11 mouse cellular contexts compared by ENCODE assay signal in the genomic region with DNA sequence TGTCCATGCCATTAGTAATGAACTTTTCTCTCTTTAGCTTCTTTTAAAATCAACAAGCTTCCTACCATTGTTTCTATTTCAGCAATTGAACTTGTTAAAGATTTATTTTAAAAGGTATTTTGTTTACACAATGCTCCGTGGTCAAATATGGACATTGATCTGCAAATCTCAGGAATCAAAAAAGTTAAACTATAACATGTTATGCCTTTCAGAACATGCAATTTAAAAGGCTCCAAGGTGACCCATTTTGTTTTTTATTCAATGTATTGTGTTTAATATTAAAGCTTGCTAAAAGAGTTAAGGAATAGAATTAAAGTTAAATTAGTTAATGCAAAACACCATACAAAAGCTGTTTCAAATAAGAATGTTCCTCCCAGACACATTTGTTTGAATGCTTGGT. TPM values are rescaled to one million over a fixed set of nuclear protein-coding genes. Genes with fewer than 3 reads are reported as not detected.
"Had no signal": no experiment of that assay in that cellular context is flagged by ENCODE, and none has a peak within 500 bp of the region (broad histone marks: within the 10 kb centered on the region; RNA-seq: fewer than 3 reads in every experiment).

No protein-coding gene starts in this region.

RNA-seq across cellular contexts. Expression of a gene that starts 0.7 kb away (rescaled TPM):
- total RNA-seq: neutrophil, adult 5-6 weeks had no signal
- polyA plus RNA-seq: neural tube, embryonic 13.5 days; neural tube, embryonic 14.5 days; neural tube, embryonic 15.5 days; small intestine, adult 2 months; spleen, adult 2 months; stomach, embryonic 16.5 days; testis, adult 2 months; thymus, adult 2 months; thymus, postnatal 0 days; urinary bladder, adult 2 months had no signal
